Mouse (Mus musculus) testis, adult 2 months (tissue): Measurements from ENCODE around the gene Cdhr2.

Experiments used
- CTCF ChIP-seq: fragments of 200-500 bp; IDR thresholded peaks from 2 replicates; pipeline ENCODE4 v1.5.1; 2012; ENCODE audit warnings: low read depth, mild to moderate bottlenecking, inconsistent platforms, low read length, moderate library complexity; ENCODE audit not compliant: control insufficient read depth, insufficient read depth, insufficient replicate concordance
- POLR2A ChIP-seq: fragments of 200-500 bp; IDR thresholded peaks from 2 replicates; pipeline ENCODE4 v1.6.1; 2012; ENCODE audit warnings: low read depth, mild to moderate bottlenecking, inconsistent platforms, low read length, moderate library complexity; ENCODE audit not compliant: control insufficient read depth

DNA sequence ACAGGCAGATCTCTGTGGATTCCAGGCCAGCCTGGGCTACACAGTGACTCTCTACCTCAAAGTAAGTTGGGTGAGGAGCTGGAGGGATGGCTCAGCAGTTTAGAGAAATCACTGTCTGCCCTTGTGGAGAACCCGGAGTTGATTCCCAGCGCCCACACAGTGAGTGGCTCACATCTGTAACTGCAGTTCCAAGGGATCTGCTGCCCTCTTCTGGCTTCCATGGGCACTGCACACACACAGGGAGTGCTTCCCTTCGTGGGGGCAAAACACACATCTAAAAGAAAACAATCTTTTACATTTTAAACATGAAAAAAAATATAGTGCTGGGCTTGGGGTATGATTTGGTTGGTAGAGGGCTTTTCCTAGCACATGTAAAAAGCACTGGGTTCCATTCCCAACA lies 21.9 kb downstream of the Cdhr2 start:
- peak; percentile 77; the same call in 1 of the 2 replicates for TF ChIP-seq CTCF
- TF ChIP-seq POLR2A: no peak
